Mouse (Mus musculus): ENCODE measurements around the gene Arhgap42. TPM values are rescaled to one million over a fixed set of nuclear protein-coding genes. Genes with fewer than 3 reads are reported as not detected.

The Arhgap42 gene
- not detected for polyA plus RNA-seq (2017; shearing (Covaris generic))

DNA sequence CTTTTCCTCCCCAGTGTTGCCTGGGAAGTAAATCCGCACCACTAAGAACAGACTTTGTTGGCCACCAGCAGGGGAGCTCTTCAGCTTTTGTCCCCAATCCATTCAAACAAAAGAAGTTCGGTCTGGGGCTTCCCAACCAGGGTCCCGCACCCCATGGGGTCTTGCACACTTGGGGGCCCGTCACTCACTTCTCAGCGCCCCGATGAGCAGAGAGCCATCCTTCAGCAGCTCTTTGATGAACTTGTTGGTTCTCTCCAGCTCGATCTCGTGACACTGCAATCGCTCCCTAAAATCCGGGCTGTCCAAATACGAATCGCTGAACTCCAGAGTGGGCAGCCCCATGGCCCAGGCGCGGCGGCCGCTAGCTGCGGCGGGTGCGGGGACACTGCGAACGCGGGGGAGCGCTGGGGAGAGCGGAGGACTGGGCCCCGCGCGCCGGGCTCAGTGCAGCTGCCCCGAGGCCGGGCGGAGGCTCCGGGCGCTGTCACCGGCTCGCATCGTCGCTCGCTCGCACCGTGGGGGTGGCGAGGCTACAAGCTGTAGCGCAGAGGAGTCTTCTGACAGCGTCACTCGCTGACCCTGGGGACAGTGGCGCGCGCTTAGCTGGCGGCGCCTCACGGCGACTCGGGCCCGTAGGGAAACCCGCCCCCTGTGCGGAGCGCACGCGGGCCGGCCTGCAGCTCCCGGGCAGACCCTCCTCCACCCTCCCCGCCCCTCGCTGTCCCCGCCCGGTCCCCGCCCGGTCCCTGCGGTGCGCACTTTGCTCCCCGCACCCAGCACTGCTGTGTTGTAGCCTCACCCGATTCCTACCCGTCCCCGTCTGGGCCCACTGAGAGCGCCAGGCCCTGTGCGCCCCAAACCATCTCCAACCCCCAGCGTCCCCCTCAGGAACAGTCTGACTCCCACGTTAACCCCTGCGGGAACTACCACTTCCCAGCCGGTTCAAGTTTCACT, at the start of gene Arhgap42:
Gene Arhgap42 (minus strand): TSS at position 664 of the 954 bp plus-strand sequence.

GRCm38 (mm10) chr9:8971491-8971890, 267.4 kb downstream of the Arhgap42 start, which contains the start of gene Gm16485:
Gene Gm16485, plus strand, starts transcription at chr9:8971791.

